Mouse (Mus musculus) heart, adult 10 weeks (tissue): ENCODE data around the gene Lrp2. TPM values are rescaled to one million over a fixed set of nuclear protein-coding genes. Genes with fewer than 3 reads are reported as not detected.

ENCODE experiments used
- polyA plus RNA-seq: library from polyadenylated mRNA; stranded (reverse); fragments of 350-450 nt; fragmentation: Illumina TruSeq; extraction: RNeasy Lipid Tissue Mini Kit (QIAGEN cat#74804); gene quantifications from one replicate; pipeline ENCODE4 v1.2.3, GENCODE M21; 2014; ENCODE audit warnings: low read depth, low replicate concordance

Gene Lrp2
- 0.55 TPM for polyA plus RNA-seq

GRCm38 (mm10) chr2:69585886-69586398 is at the start of gene Lrp2:
Lrp2 (minus strand) TSS chr2:69586065.

GRCm38 (mm10) chr2:69380281-69380680 is 205.6 kb downstream of the Lrp2 start, which contains the start of gene Dhrs9:
Dhrs9 (plus strand) TSS chr2:69380445.

Other genes with a start within 250 kb of the Lrp2 start
- not detected for gene Abcb11, start 243.4 kb downstream of the Lrp2 start, polyA plus RNA-seq
- 0.16 TPM for gene Dhrs9, start 205.6 kb downstream of the Lrp2 start, polyA plus RNA-seq
- gene Bbs5, start 61.1 kb upstream of the Lrp2 start, polyA plus RNA-seq: 7.4 TPM
- gene Klhl41, start 84.1 kb upstream of the Lrp2 start, polyA plus RNA-seq: 56.5 TPM
- 27.3 TPM for gene Fastkd1, start 127.5 kb upstream of the Lrp2 start, polyA plus RNA-seq
- 22.4 TPM for gene Ppig, start 136.5 kb upstream of the Lrp2 start, polyA plus RNA-seq
- 2.0 TPM for gene Ccdc173, start 203.5 kb upstream of the Lrp2 start, polyA plus RNA-seq
- 30.7 TPM for gene Phospho2, start 203.6 kb upstream of the Lrp2 start, polyA plus RNA-seq
- gene Klhl23, start 235.9 kb upstream of the Lrp2 start, polyA plus RNA-seq: 31.7 TPM